10 mouse cellular contexts compared by ENCODE assay signal in genomic region chr3:153975060-153975459, GRCm38 (mm10). TPM values are rescaled to one million over a fixed set of nuclear protein-coding genes. Genes with fewer than 3 reads are reported as not detected.
A peak's percentile ranks its signal among the peaks of the same experiment; 100 is the strongest.
DNase-seq lines count a peak whose midpoint lies in the region; ATAC-seq and TF ChIP-seq lines count a peak whose summit lies in the region.
"Had no signal": no experiment of that assay in that cellular context is flagged by ENCODE, and none has a peak within 500 bp of the region (broad histone marks: within the 10 kb centered on the region; RNA-seq: fewer than 3 reads in every experiment).

No protein-coding gene starts in this region.

- TF ChIP-seq POLR2A in brain, embryonic 14.5 days (IDR thresholded peaks at IDR 0.05; ENCODE audit: borderline replicate concordance, extremely low read depth, insufficient read depth, insufficient read length, poor library complexity, severe bottlenecking) = no peak

- no peaks in the 10 kb centered on the region for H3K36me3 ChIP-seq in hindbrain, embryonic 13.5 days
- H3K36me3 ChIP-seq in midbrain, embryonic 14.5 days (ENCODE audit: control insufficient read depth, insufficient read depth, low read length) = no peaks in the 10 kb centered on the region
- H3K36me3 ChIP-seq in intestine, embryonic 15.5 days = no peaks in the 10 kb centered on the region
- H3K36me3 ChIP-seq: liver, embryonic 15.5 days had no signal

- peak; percentile 13 to 36 for DNase-seq in cerebellum, postnatal 25 days
- no peak for DNase-seq in cerebellum, adult 11 months
- peak; percentile 83 for DNase-seq in brain, embryonic 14.5 days (ENCODE audit: low read depth)
- peak; percentile 20 for DNase-seq in midbrain, embryonic 14.5 days
- DNase-seq in ovary, postnatal 10 days (ENCODE audit: low spot score) = no peak
- no peak for DNase-seq in heart, postnatal 4 days
- DNase-seq: heart, postnatal 10 days had no signal

- peaks cover 31% of the 10 kb centered on the region for H3K27me3 ChIP-seq in hindbrain, embryonic 13.5 days
- no peaks in the 10 kb centered on the region for H3K27me3 ChIP-seq in midbrain, embryonic 14.5 days (ENCODE audit: control insufficient read depth, insufficient read depth, low read length)
- H3K27me3 ChIP-seq in intestine, embryonic 15.5 days (replicated peaks) = peaks cover 25% of the 10 kb centered on the region

- peak overlapping the region; percentile 65 for H3K4me3 ChIP-seq in hindbrain, embryonic 13.5 days
- H3K4me3 ChIP-seq in midbrain, embryonic 14.5 days (replicated peaks; ENCODE audit: low read depth, low read length) = peak overlapping the region; percentile 68
- H3K4me3 ChIP-seq in intestine, embryonic 15.5 days (replicated peaks) = no peak overlapping the region
- H3K4me3 ChIP-seq: liver, embryonic 15.5 days had no signal

- H3K4me2 ChIP-seq in hindbrain, embryonic 13.5 days = peak overlapping the region; percentile 94
- peak overlapping the region; percentile 86 for H3K4me2 ChIP-seq in midbrain, embryonic 14.5 days (ENCODE audit: low read length)
- H3K4me2 ChIP-seq in intestine, embryonic 15.5 days (replicated peaks) = no peak overlapping the region
- H3K4me2 ChIP-seq: liver, embryonic 15.5 days had no signal

- 0 out of 2 replicates have a peak overlapping the region, but pooled peaks have one; percentile 30 for H3K27ac ChIP-seq in hindbrain, embryonic 13.5 days
- H3K27ac ChIP-seq in midbrain, embryonic 14.5 days (replicated peaks; ENCODE audit: low read depth, low read length) = no peak overlapping the region
- no peak overlapping the region for H3K27ac ChIP-seq in intestine, embryonic 15.5 days
- H3K27ac ChIP-seq: liver, embryonic 15.5 days had no signal

- WGBS in hindbrain, embryonic 13.5 days = 4% methylated on average over 6 of the region's 6 CpGs
- WGBS in midbrain, embryonic 14.5 days = 5% methylated on average over 6 of the region's 6 CpGs
- 22% methylated on average over 6 of the region's 6 CpGs for WGBS in intestine, embryonic 15.5 days

- TF ChIP-seq CTCF in brain, embryonic 14.5 days (IDR thresholded peaks at IDR 0.05; ENCODE audit: borderline replicate concordance, extremely low read depth, insufficient read depth, insufficient read length) = no peak

- no peak overlapping the region for H3K9ac ChIP-seq in hindbrain, embryonic 13.5 days
- no peak overlapping the region; the same call in 1 of the 2 replicates for H3K9ac ChIP-seq in midbrain, embryonic 14.5 days (replicated peaks; ENCODE audit: low read length)
- H3K9ac ChIP-seq in intestine, embryonic 15.5 days = no peak overlapping the region
- H3K9ac ChIP-seq: liver, embryonic 15.5 days had no signal

- H3K4me1 ChIP-seq in hindbrain, embryonic 13.5 days (replicated peaks) = peaks cover 15% of the 10 kb centered on the region
- H3K4me1 ChIP-seq in midbrain, embryonic 14.5 days (ENCODE audit: control insufficient read depth, insufficient read depth, low read length) = peaks cover 14% of the 10 kb centered on the region
- H3K4me1 ChIP-seq in intestine, embryonic 15.5 days (replicated peaks) = peaks cover 12% of the 10 kb centered on the region
- H3K4me1 ChIP-seq: liver, embryonic 15.5 days had no signal

- ATAC-seq in hindbrain, embryonic 13.5 days (ENCODE audit: low FRiP score) = peak; percentile 53; the same call in 1 of the 2 replicates
- ATAC-seq in midbrain, embryonic 14.5 days (ENCODE audit: low FRiP score, low TSS enrichment) = no peak
- no peak for ATAC-seq in intestine, embryonic 15.5 days

- H3K9me3 ChIP-seq in hindbrain, embryonic 13.5 days = no peaks in the 10 kb centered on the region
- H3K9me3 ChIP-seq in midbrain, embryonic 14.5 days (ENCODE audit: control insufficient read depth, low read length) = no peaks in the 10 kb centered on the region
- H3K9me3 ChIP-seq in intestine, embryonic 15.5 days = no peaks in the 10 kb centered on the region
- H3K9me3 ChIP-seq: liver, embryonic 15.5 days had no signal

RNA-seq across cellular contexts. Expression of gene Slc44a5, which starts 1.8 kb away (rescaled TPM):
- polyA plus RNA-seq in brain, embryonic 14.5 days (2012; rRNA removed) = 16.0 and 19.6 TPM in 2 replicates
- 6.4 and 6.5 TPM in 2 replicates for polyA plus RNA-seq in hindbrain, embryonic 13.5 days (2015; fragmentation: Nextera tagmentation; extraction: Ambion mirVana)
- 14.3 and 15.5 TPM in 2 replicates for polyA plus RNA-seq in midbrain, embryonic 14.5 days (2014; fragmentation: Nextera tagmentation; extraction: Ambion mirVana)
- 0.68 and 0.97 TPM in 2 replicates for polyA plus RNA-seq in intestine, embryonic 15.5 days (2015; fragmentation: Nextera tagmentation; extraction: Ambion mirVana)
- under 1 TPM; 0.29 to 0.50 TPM for total RNA-seq in heart, postnatal 4 days (2021)

RNA-seq across cellular contexts. Expression of gene Acadm, which starts 30.6 kb away (rescaled TPM):
- polyA plus RNA-seq in brain, embryonic 14.5 days (2012; rRNA removed) = 45.4 and 59.9 TPM in 2 replicates
- 55.6 and 63.7 TPM in 2 replicates for polyA plus RNA-seq in hindbrain, embryonic 13.5 days (2015; fragmentation: Nextera tagmentation; extraction: Ambion mirVana)
- polyA plus RNA-seq in midbrain, embryonic 14.5 days (2014; fragmentation: Nextera tagmentation; extraction: Ambion mirVana) = 46.8 and 52.7 TPM in 2 replicates
- polyA plus RNA-seq in intestine, embryonic 15.5 days (2015; fragmentation: Nextera tagmentation; extraction: Ambion mirVana) = 112 and 118 TPM in 2 replicates
- 100 to 1,000 TPM; 579 to 585 TPM for total RNA-seq in heart, postnatal 4 days (2021)

Comparison
In these comparisons a context has a peak if more than half of its experiments do, and no peak if none do; other contexts are left out.
1. DNase-seq: peak in cerebellum, postnatal 25 days (2 of 2), brain, embryonic 14.5 days (single experiment) and midbrain, embryonic 14.5 days (single experiment); none in cerebellum, adult 11 months (single experiment), ovary, postnatal 10 days (single experiment) and heart, postnatal 4 days (single experiment).